Mouse (Mus musculus) stomach, postnatal 0 days (tissue): Measurements from ENCODE around the gene Rftn1.

Experiments used
- CTCF ChIP-seq: IDR thresholded peaks from 2 replicates; pipeline ENCODE4 v1.5.1; 2016; ENCODE audit warnings: antibody characterized with exemption, low read depth, mild to moderate bottlenecking, moderate library complexity
- EP300 ChIP-seq: optimal IDR thresholded peaks from 2 replicates; pipeline ENCODE3; 2016; ENCODE audit warnings: antibody characterized with exemption

- TF ChIP-seq EP300 = no peak
- peak; percentile 69 for TF ChIP-seq CTCF
Observed at GRCm38 (mm10) chr17:50189381-50190012, 977 bp downstream of the Rftn1 start.
